Mouse (Mus musculus) forebrain, postnatal 0 days (tissue): Measurements from ENCODE around the gene Cldn1. TPM values are rescaled to one million over a fixed set of nuclear protein-coding genes. Genes with fewer than 3 reads are reported as not detected.
A peak's percentile ranks its signal among the peaks of the same experiment; 100 is the strongest.

Experiments
- ATAC-seq: fragments of 200-750 bp; cut with Nextera tagmentation; 2 replicates; pipeline ENCODE4 v1.8.0; 2017; ENCODE audit warnings: mild to moderate bottlenecking, moderate library complexity
- DNase-seq: peaks from one replicate; pipeline ENCODE4 v3.0.0-alpha.2; 2015
- H3K27ac ChIP-seq: fragments of 300-500 bp; sonication (generic); 2 replicates; pipeline ENCODE4 v1.5.1; 2014; ENCODE audit warnings: low read depth, mild to moderate bottlenecking, antibody characterized with exemption, low read length, moderate library complexity, mixed read lengths
- H3K27me3 ChIP-seq: fragments of 300-500 bp; sonication (generic); 2 replicates; pipeline ENCODE4 v1.6.1; 2014; ENCODE audit warnings: mild to moderate bottlenecking, low read length, mixed read lengths; ENCODE audit not compliant: insufficient read depth
- H3K36me3 ChIP-seq: fragments of 300-500 bp; sonication (generic); 2 replicates; pipeline ENCODE4 v1.6.1; 2014; ENCODE audit warnings: mild to moderate bottlenecking, moderate library complexity; ENCODE audit not compliant: insufficient read depth
- H3K4me1 ChIP-seq: fragments of 300-500 bp; sonication (generic); 2 replicates; pipeline ENCODE4 v1.6.1; 2014; ENCODE audit warnings: antibody characterized with exemption; ENCODE audit not compliant: insufficient read depth
- H3K4me2 ChIP-seq: fragments of 300-500 bp; sonication (generic); 2 replicates; pipeline ENCODE4 v1.6.1; 2014; ENCODE audit warnings: low read depth, mild to moderate bottlenecking, moderate library complexity
- H3K4me3 ChIP-seq: fragments of 300-500 bp; sonication (generic); 2 replicates; pipeline ENCODE4 v1.5.1; 2014; ENCODE audit warnings: low read depth, low read length, mixed read lengths
- H3K9ac ChIP-seq: fragments of 300-500 bp; sonication (generic); 2 replicates; pipeline ENCODE4 v1.6.1; 2014; ENCODE audit warnings: mild to moderate bottlenecking
- H3K9me3 ChIP-seq: fragments of 300-500 bp; sonication (generic); 2 replicates; pipeline ENCODE4 v1.6.1; 2016; ENCODE audit warnings: low read length
- CTCF ChIP-seq: sonication (generic); IDR thresholded peaks from 2 replicates; pipeline ENCODE4 v1.5.1; 2016; ENCODE audit warnings: antibody characterized with exemption, control low read depth, low read depth
- WGBS: fragments of 180-500 bp; shearing (Covaris S2); extraction: QIAGEN DNeasy Blood & Tissue Kit; methylation state at CpG from one replicate; pipeline ENCODE4 v1.1.7; 2014; 5-methylcytosine and 5-hydroxymethylcytosine counted together
- polyA plus RNA-seq: library from polyadenylated mRNA; unstranded; fragments of >200 nt; fragmentation: Nextera tagmentation; extraction: Ambion mirVana; gene quantifications from 2 replicates; pipeline ENCODE4 v1.2.1, GENCODE M21; 2015
- total RNA-seq: library from RNA; depleted of rRNA; stranded (reverse); fragments of >200 nt; gene quantifications from 2 replicates; pipeline ENCODE4 v1.2.3, GENCODE M21; 2014; rRNA removed

Gene Cldn1
- 4.9 and 5.3 TPM in 2 replicates for total RNA-seq
- polyA plus RNA-seq: 4.5 and 5.8 TPM in 2 replicates

- H3K4me3 ChIP-seq: peak within 1 kb of the TSS; percentile 42
- TF ChIP-seq CTCF: peak; percentile 92
- H3K9ac ChIP-seq: peak within 1 kb of the TSS; percentile 35; the same call in 1 of the 2 replicates
- DNase-seq (peak; percentile 83), ATAC-seq (peak; percentile 90)
- H3K4me1 ChIP-seq: no peaks in the 10 kb centered on the region
- no peaks in the 10 kb centered on the region for H3K9me3 ChIP-seq
- H3K4me2 ChIP-seq: peak within 1 kb of the TSS; percentile 78
- H3K27ac ChIP-seq: no peak within 1 kb of the TSS
- WGBS: 3% methylated on average over 33 of the region's 33 CpGs
- H3K27me3 ChIP-seq: no peaks in the 10 kb centered on the region
- H3K36me3 ChIP-seq: no peaks in the 10 kb centered on the region
These were observed at the start of gene Cldn1 for GRCm38 (mm10) chr16:26371325-26372053. Gene Cldn1, minus strand, starts transcription at chr16:26371841.

DNA sequence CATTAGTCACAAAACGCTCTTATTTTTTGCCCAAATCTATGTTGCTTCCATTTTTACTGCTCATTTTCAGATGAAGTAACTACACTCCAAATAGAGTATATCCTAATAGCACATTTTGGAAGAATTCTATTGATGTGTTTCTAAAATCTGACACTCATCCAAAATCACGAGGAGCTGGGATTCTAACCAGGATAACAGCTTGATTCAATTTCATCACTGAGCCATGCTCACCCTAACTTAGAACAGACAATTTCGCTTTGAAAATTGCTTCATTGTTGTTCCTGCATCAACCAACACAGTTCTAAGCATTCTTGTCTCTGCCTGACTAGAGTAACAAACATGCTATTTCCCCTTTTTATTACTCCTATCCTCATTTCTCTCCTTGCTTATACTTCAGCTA, 47.0 kb upstream of the Cldn1 start:
- no peak overlapping the region for H3K27ac ChIP-seq
- 69% methylated on average over 3 of the region's 3 CpGs for WGBS
- ATAC-seq: no peak
- TF ChIP-seq CTCF: no peak
- no peak overlapping the region for H3K4me3 ChIP-seq
- H3K9ac ChIP-seq: no peak overlapping the region
- H3K4me2 ChIP-seq: no peak overlapping the region
- DNase-seq: peak; percentile 27
- H3K9me3 ChIP-seq: no peaks in the 10 kb centered on the region
- H3K27me3 ChIP-seq: no peaks in the 10 kb centered on the region
- H3K4me1 ChIP-seq: no peaks in the 10 kb centered on the region
- H3K36me3 ChIP-seq: no peaks in the 10 kb centered on the region

- 73% methylated on average over 1 of the region's 1 CpGs for WGBS
- Histone ChIP-seq H3K4me2 (no peak overlapping the region), H3K4me1 (no peaks in the 10 kb centered on the region), H3K9me3 (no peaks in the 10 kb centered on the region), H3K4me3 (no peak overlapping the region), H3K36me3 (no peaks in the 10 kb centered on the region), H3K27ac (no peak overlapping the region), H3K9ac (no peak overlapping the region), H3K27me3 (no peaks in the 10 kb centered on the region)
- no peak for DNase-seq
- no peak for TF ChIP-seq CTCF
- no peak for ATAC-seq
These were observed 32.4 kb upstream of the Cldn1 start for GRCm38 (mm10) chr16:26404070-26404469.

- Histone ChIP-seq H3K27ac (no peak overlapping the region), H3K36me3 (no peaks in the 10 kb centered on the region), H3K4me3 (no peak overlapping the region), H3K9me3 (no peaks in the 10 kb centered on the region), H3K9ac (no peak overlapping the region), H3K27me3 (no peaks in the 10 kb centered on the region), H3K4me2 (no peak overlapping the region), H3K4me1 (no peaks in the 10 kb centered on the region)
- peak; percentile 50 for DNase-seq
- TF ChIP-seq CTCF: no peak
- ATAC-seq: no peak; the same call in 1 of the 2 replicates
- 36% methylated on average over 3 of the region's 3 CpGs for WGBS
These were observed 29.3 kb upstream of the Cldn1 start for GRCm38 (mm10) chr16:26400971-26401370.

GRCm38 (mm10) chr16:26400549-26400948, 28.9 kb upstream of the Cldn1 start:
- DNase-seq: no peak
- ATAC-seq: no peak
- H3K27me3 ChIP-seq: no peaks in the 10 kb centered on the region
- H3K4me2 ChIP-seq: no peak overlapping the region
- no peaks in the 10 kb centered on the region for H3K36me3 ChIP-seq
- H3K4me1 ChIP-seq: no peaks in the 10 kb centered on the region
- WGBS: 80% methylated on average over 4 of the region's 4 CpGs
- H3K9me3 ChIP-seq: no peaks in the 10 kb centered on the region
- no peak overlapping the region for H3K9ac ChIP-seq
- no peak overlapping the region for H3K27ac ChIP-seq
- no peak overlapping the region for H3K4me3 ChIP-seq
- no peak for TF ChIP-seq CTCF

GRCm38 (mm10) chr16:26390936-26391335, 19.3 kb upstream of the Cldn1 start:
- DNase-seq (no peak), ATAC-seq (no peak)
- H3K4me1 ChIP-seq: no peaks in the 10 kb centered on the region
- no peak overlapping the region for H3K9ac ChIP-seq
- H3K36me3 ChIP-seq: no peaks in the 10 kb centered on the region
- no peak overlapping the region for H3K27ac ChIP-seq
- WGBS: 86% methylated on average over 4 of the region's 4 CpGs
- no peaks in the 10 kb centered on the region for H3K9me3 ChIP-seq
- no peak overlapping the region for H3K4me2 ChIP-seq
- H3K27me3 ChIP-seq: no peaks in the 10 kb centered on the region
- no peak overlapping the region for H3K4me3 ChIP-seq
- no peak for TF ChIP-seq CTCF

DNA sequence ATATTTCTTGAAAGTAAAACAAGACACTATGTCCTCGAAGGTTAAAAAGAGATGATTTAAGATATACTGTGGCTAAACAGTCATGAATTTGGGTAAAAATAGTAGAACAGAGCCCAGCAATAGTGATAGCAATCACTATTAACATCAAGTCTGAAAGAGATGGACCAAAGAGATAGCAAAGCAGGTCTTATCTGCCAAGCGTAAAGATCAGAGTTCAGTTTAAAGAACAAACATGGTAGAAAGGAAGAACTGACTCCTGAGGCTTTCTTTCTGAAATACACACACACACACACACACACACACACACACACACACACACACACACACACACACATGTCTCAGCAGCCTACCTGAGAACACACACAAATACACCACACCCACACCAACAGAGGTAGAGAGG, 14.5 kb upstream of the Cldn1 start:
- no peaks in the 10 kb centered on the region for H3K4me1 ChIP-seq
- WGBS: 93% methylated on average over 2 of the region's 2 CpGs
- H3K27ac ChIP-seq: no peak overlapping the region
- TF ChIP-seq CTCF: no peak
- H3K27me3 ChIP-seq: no peaks in the 10 kb centered on the region
- ATAC-seq (no peak), DNase-seq (no peak)
- no peaks in the 10 kb centered on the region for H3K9me3 ChIP-seq
- no peak overlapping the region for H3K4me3 ChIP-seq
- H3K9ac ChIP-seq: no peak overlapping the region
- H3K4me2 ChIP-seq: no peak overlapping the region
- no peaks in the 10 kb centered on the region for H3K36me3 ChIP-seq
